Mouse (Mus musculus) neutrophil, adult 5-6 weeks (primary cell): ENCODE data around the gene Ptbp1. TPM values are rescaled to one million over a fixed set of nuclear protein-coding genes. Genes with fewer than 3 reads are reported as not detected.
A peak's percentile ranks its signal among the peaks of the same experiment; 100 is the strongest.

Experiments
- ATAC-seq: fragments of 151-379, 151-347 bp; 2 replicates; pipeline ENCODE4 v1.8.0; 2017; ENCODE audit warnings: mild to moderate bottlenecking, moderate TSS enrichment; ENCODE audit not compliant: insufficient number of reproducible peaks, poor library complexity, low FRiP score, severe bottlenecking; ENCODE audit errors: extremely low read depth
- total RNA-seq: library from RNA; stranded (forward); fragments of 200-1000 nt; gene quantifications from 2 replicates; pipeline ENCODE4 v1.2.3, GENCODE M21; 2017

The Ptbp1 gene
- total RNA-seq, 1 experiment from 2014 or later: 101 TPM

DNA sequence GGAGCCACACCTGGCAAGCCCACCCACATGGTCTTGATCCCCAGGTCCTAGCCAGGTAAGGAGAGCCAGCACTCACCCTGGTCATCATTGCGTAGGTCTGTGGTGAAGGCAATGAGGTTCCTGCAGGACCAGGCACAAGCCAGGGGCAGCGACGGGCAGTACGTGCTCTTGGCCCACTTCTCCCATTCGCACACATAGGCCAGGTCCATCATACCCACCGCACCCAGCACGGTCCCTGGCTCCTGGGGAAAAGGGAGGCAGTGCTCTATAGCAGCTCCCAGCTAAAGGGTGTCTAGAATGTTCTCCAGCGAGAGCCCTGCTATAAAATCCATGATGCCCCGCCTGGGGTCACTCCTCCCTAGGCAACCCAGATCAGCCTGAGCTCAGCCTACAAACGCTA lies 53.2 kb downstream of the Ptbp1 start:
- no peak for ATAC-seq

DNA sequence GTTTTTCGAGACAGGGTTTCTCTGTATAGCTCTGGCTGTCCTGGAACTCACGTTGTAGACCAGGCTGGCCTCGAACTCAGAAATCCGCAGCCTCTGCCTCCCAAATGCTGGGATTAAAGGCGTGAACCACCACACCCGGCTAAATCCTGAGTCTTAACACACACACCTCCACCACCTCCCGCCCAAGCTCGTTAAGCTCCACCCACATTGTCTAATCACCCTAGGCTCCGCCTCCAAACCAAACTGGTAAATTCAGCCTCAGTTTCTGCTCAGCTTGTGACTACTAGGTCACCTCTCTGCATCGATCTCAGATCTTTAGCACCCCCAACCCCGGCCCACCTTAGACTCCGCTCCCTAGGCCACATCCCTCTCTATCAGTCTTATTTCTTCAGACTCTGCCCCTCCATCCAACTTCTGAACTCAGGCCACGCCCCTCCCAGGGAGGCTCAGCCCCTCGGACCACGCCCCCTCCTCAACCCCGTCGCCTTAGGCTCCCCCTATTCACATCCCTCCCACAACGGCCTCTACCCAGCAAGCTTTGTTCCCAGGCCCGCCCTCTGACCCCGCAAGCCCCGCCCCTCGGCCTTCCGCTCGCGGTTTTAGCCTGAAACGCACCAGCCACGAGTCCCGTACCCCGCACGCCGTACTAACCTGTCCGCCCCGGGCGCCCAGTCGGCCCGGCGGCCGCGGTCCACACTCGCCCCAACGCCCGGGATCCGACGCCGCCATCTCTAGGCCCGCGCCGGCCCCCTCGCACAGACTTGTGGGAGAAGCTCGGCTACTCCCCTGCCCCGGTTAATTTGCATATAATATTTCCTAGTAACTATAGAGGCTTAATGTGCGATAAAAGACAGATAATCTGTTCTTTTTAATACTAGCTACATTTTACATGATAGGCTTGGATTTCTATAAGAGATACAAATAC lies 54.2 kb downstream of the Ptbp1 start, which contains the start of gene Med16:
Gene Med16, minus strand, starts transcription at position 757 of the 925 bp plus-strand sequence.
- peak; percentile 90 for ATAC-seq

- no peak for ATAC-seq
Measured at GRCm38 (mm10) chr10:79909092-79909922, 55.1 kb downstream of the Ptbp1 start.

- no peak for ATAC-seq
Measured at GRCm38 (mm10) chr10:79910556-79910955, 56.3 kb downstream of the Ptbp1 start, which contains the start of gene Gm26602. Gene Gm26602, plus strand, starts transcription at chr10:79910856.

- no peak for ATAC-seq
Measured at GRCm38 (mm10) chr10:79912412-79912811, 58.2 kb downstream of the Ptbp1 start.

Other genes starting within 250 kb of the Ptbp1 start
- gene C2cd4c, start 240.4 kb upstream of the Ptbp1 start, total RNA-seq: not detected in 2 replicates
- gene Shc2, start 216.5 kb upstream of the Ptbp1 start, total RNA-seq: not detected in 2 replicates
- not detected in 2 replicates for gene Odf3l2, start 208.7 kb upstream of the Ptbp1 start, total RNA-seq
- gene Madcam1, start 189.9 kb upstream of the Ptbp1 start, total RNA-seq: not detected in 2 replicates
- gene Tpgs1, start 185.1 kb upstream of the Ptbp1 start, total RNA-seq: 16.0 and 16.1 TPM in 2 replicates
- gene Cdc34, start 172.2 kb upstream of the Ptbp1 start, total RNA-seq: 90.5 and 95.5 TPM in 2 replicates
- 1.5 and 2.9 TPM in 2 replicates for gene Gzmm, start 165.4 kb upstream of the Ptbp1 start, total RNA-seq
- gene Bsg, start 149.9 kb upstream of the Ptbp1 start, total RNA-seq: 105 and 111 TPM in 2 replicates
- not detected in 2 replicates for gene Hcn2, start 137.8 kb upstream of the Ptbp1 start, total RNA-seq
- gene Polrmt, start 107.8 kb upstream of the Ptbp1 start, total RNA-seq: 21.9 and 24.6 TPM in 2 replicates
- not detected in 2 replicates for gene Fgf22, start 99.4 kb upstream of the Ptbp1 start, total RNA-seq
- 12.0 and 15.9 TPM in 2 replicates for gene Rnf126, start 87.5 kb upstream of the Ptbp1 start, total RNA-seq
- gene Fstl3, start 77.2 kb upstream of the Ptbp1 start, total RNA-seq: 1.0 and 2.6 TPM in 2 replicates
- 1.1 and 1.2 TPM in 2 replicates for gene Prss57, start 63.5 kb upstream of the Ptbp1 start, total RNA-seq
- gene Palm, start 60.9 kb upstream of the Ptbp1 start, total RNA-seq: 40.6 and 42.1 TPM in 2 replicates
- 1.0 and 1.4 TPM in 2 replicates for gene Misp, start 33.4 kb upstream of the Ptbp1 start, total RNA-seq
- gene Prtn3, start 20.0 kb downstream of the Ptbp1 start, total RNA-seq: not detected in 2 replicates
- gene Plppr3, start 20.2 kb downstream of the Ptbp1 start, total RNA-seq: 0.93 and 1.7 TPM in 2 replicates
- gene Elane, start 31.8 kb downstream of the Ptbp1 start, total RNA-seq: not detected in 2 replicates
- not detected in 2 replicates for gene Cfd, start 36.4 kb downstream of the Ptbp1 start, total RNA-seq
- gene Med16, start 54.5 kb downstream of the Ptbp1 start, total RNA-seq: 14.0 and 15.0 TPM in 2 replicates
- not detected in 2 replicates for gene Gm26602, start 56.4 kb downstream of the Ptbp1 start, total RNA-seq
- gene Kiss1r, start 62.5 kb downstream of the Ptbp1 start, total RNA-seq: 1.4 and 2.4 TPM in 2 replicates
- gene R3hdm4, start 66.8 kb downstream of the Ptbp1 start, total RNA-seq: 147 and 149 TPM in 2 replicates
- 58.8 and 68.0 TPM in 2 replicates for gene Arid3a, start 72.6 kb downstream of the Ptbp1 start, total RNA-seq
- gene Wdr18, start 105.7 kb downstream of the Ptbp1 start, total RNA-seq: 11.4 and 15.9 TPM in 2 replicates
- not detected in 2 replicates for gene Grin3b, start 116.3 kb downstream of the Ptbp1 start, total RNA-seq
- 80.7 and 81.4 TPM in 2 replicates for gene Tmem259, start 129.9 kb downstream of the Ptbp1 start, total RNA-seq
- 284 and 308 TPM in 2 replicates for gene Cnn2, start 134.2 kb downstream of the Ptbp1 start, total RNA-seq
- 45.9 and 53.7 TPM in 2 replicates for gene Abca7, start 142.1 kb downstream of the Ptbp1 start, total RNA-seq
- gene Arhgap45, start 162.2 kb downstream of the Ptbp1 start, total RNA-seq: 695 and 736 TPM in 2 replicates
- 47.7 and 66.4 TPM in 2 replicates for gene Polr2e, start 185.4 kb downstream of the Ptbp1 start, total RNA-seq
- 206 and 276 TPM in 2 replicates for gene Gpx4, start 192.7 kb downstream of the Ptbp1 start, total RNA-seq